Mouse (Mus musculus): ENCODE measurements around the gene Ufsp2. TPM values are rescaled to one million over a fixed set of nuclear protein-coding genes. Genes with fewer than 3 reads are reported as not detected.
A peak's percentile ranks its signal among the peaks of the same experiment; 100 is the strongest.

The Ufsp2 gene
- 50.0 and 51.7 TPM in 2 replicates for polyA plus RNA-seq (2015; fragmentation: Nextera tagmentation; extraction: Ambion mirVana)

GRCm38 (mm10) chr8:45975126-45975836, at the start of gene Ufsp2, which contains the start of gene 1700029J07Rik:
Gene Ufsp2 (plus strand): TSS chr8:45975528.
Gene 1700029J07Rik (minus strand): TSS chr8:45975252.
- under 1% methylated on average over 57 of the region's 57 CpGs for WGBS
- peak; percentile 96 for ATAC-seq (replicated peaks; ENCODE audit: insufficient number of reproducible peaks, insufficient read depth, low FRiP score, low read depth)
- H3K4me1 ChIP-seq (replicated peaks): peaks cover 13% of the 10 kb centered on the region
- no peaks in the 10 kb centered on the region for H3K9me3 ChIP-seq (replicated peaks)
- H3K9ac ChIP-seq: peak within 1 kb of the TSS; percentile 64
- peaks cover 15% of the 10 kb centered on the region; the same call in 1 of the 2 replicates for H3K36me3 ChIP-seq
- H3K27ac ChIP-seq: peak within 1 kb of the TSS; percentile 78
- H3K27me3 ChIP-seq: no peaks in the 10 kb centered on the region
- H3K4me2 ChIP-seq: peak within 1 kb of the TSS; percentile 68
- H3K4me3 ChIP-seq: peak within 1 kb of the TSS; percentile 59

GRCm38 (mm10) chr8:45934582-45935014, 40.7 kb upstream of the Ufsp2 start, which contains the start of gene Ccdc110:
Gene Ccdc110 (plus strand): TSS chr8:45934619.
- Histone ChIP-seq H3K9me3 (replicated peaks) (no peaks in the 10 kb centered on the region), H3K36me3 (no peaks in the 10 kb centered on the region), H3K4me1 (replicated peaks) (peaks cover 8% of the 10 kb centered on the region), H3K27me3 (no peaks in the 10 kb centered on the region), H3K9ac (0 out of 2 replicates have a peak within 1 kb of the TSS, but pooled peaks have one; percentile 21), H3K4me2 (peak within 1 kb of the TSS; percentile 59), H3K27ac (no peak within 1 kb of the TSS), H3K4me3 (peak within 1 kb of the TSS; percentile 43)
- WGBS: 9% methylated on average over 23 of the region's 23 CpGs
- ATAC-seq (replicated peaks; ENCODE audit: insufficient number of reproducible peaks, insufficient read depth, low FRiP score, low read depth): peak; percentile 82

GRCm38 (mm10) chr8:45936986-45937385, 38.3 kb upstream of the Ufsp2 start:
- no peak overlapping the region for H3K27ac ChIP-seq
- 83% methylated on average over 9 of the region's 9 CpGs for WGBS

GRCm38 (mm10) chr8:45946283-45946682, 29.0 kb upstream of the Ufsp2 start:
- ATAC-seq (replicated peaks; ENCODE audit: insufficient number of reproducible peaks, insufficient read depth, low FRiP score, low read depth): no peak
- no peaks in the 10 kb centered on the region for H3K9me3 ChIP-seq (replicated peaks)
- H3K36me3 ChIP-seq: no peaks in the 10 kb centered on the region
- H3K9ac ChIP-seq: no peak overlapping the region
- H3K4me2 ChIP-seq: no peak overlapping the region
- WGBS: 85% methylated on average over 4 of the region's 4 CpGs
- H3K27me3 ChIP-seq: no peaks in the 10 kb centered on the region
- no peak overlapping the region for H3K4me3 ChIP-seq
- no peaks in the 10 kb centered on the region; the same call in 1 of the 2 replicates for H3K4me1 ChIP-seq (replicated peaks)
- no peak overlapping the region for H3K27ac ChIP-seq

More at GRCm38 (mm10) chr8:45936986-45937385, 38.3 kb upstream of the Ufsp2 start:
- no peak overlapping the region for H3K4me2 ChIP-seq
- no peaks in the 10 kb centered on the region for H3K36me3 ChIP-seq
- ATAC-seq (replicated peaks; ENCODE audit: insufficient number of reproducible peaks, insufficient read depth, low FRiP score, low read depth): no peak
- H3K4me1 ChIP-seq (replicated peaks): peaks cover 5% of the 10 kb centered on the region
- no peaks in the 10 kb centered on the region for H3K27me3 ChIP-seq
- no peak overlapping the region for H3K4me3 ChIP-seq
- H3K9ac ChIP-seq: no peak overlapping the region
- H3K9me3 ChIP-seq (replicated peaks): no peaks in the 10 kb centered on the region

GRCm38 (mm10) chr8:45950622-45951021, 24.7 kb upstream of the Ufsp2 start:
- Histone ChIP-seq H3K4me3 (no peak overlapping the region), H3K9ac (no peak overlapping the region), H3K4me2 (no peak overlapping the region), H3K4me1 (replicated peaks) (no peaks in the 10 kb centered on the region), H3K36me3 (no peaks in the 10 kb centered on the region), H3K9me3 (replicated peaks) (no peaks in the 10 kb centered on the region), H3K27ac (no peak overlapping the region), H3K27me3 (no peaks in the 10 kb centered on the region)
- ATAC-seq (replicated peaks; ENCODE audit: insufficient number of reproducible peaks, insufficient read depth, low FRiP score, low read depth): no peak
- 55% methylated on average over 2 of the region's 2 CpGs for WGBS

GRCm38 (mm10) chr8:45970894-45971293, 4.4 kb upstream of the Ufsp2 start:
- no peak overlapping the region for H3K9ac ChIP-seq
- peaks cover 8% of the 10 kb centered on the region for H3K4me1 ChIP-seq (replicated peaks)
- H3K4me3 ChIP-seq: no peak overlapping the region
- no peak overlapping the region for H3K27ac ChIP-seq
- no peak overlapping the region for H3K4me2 ChIP-seq
- no peaks in the 10 kb centered on the region for H3K9me3 ChIP-seq (replicated peaks)
- no peaks in the 10 kb centered on the region; the same call in 1 of the 2 replicates for H3K36me3 ChIP-seq
- H3K27me3 ChIP-seq: no peaks in the 10 kb centered on the region
- 92% methylated on average over 12 of the region's 12 CpGs for WGBS
- no peak for ATAC-seq (replicated peaks; ENCODE audit: insufficient number of reproducible peaks, insufficient read depth, low FRiP score, low read depth)

GRCm38 (mm10) chr8:45973988-45974505, 1.3 kb upstream of the Ufsp2 start:
- Histone ChIP-seq H3K4me2 (peak overlapping the region; percentile 68), H3K9me3 (replicated peaks) (no peaks in the 10 kb centered on the region), H3K4me3 (peak overlapping the region; percentile 59; the same call in 1 of the 2 replicates), H3K4me1 (replicated peaks) (peaks cover 13% of the 10 kb centered on the region), H3K36me3 (peaks cover 8% of the 10 kb centered on the region; the same call in 1 of the 2 replicates), H3K27me3 (no peaks in the 10 kb centered on the region), H3K27ac (no peak overlapping the region; the same call in 1 of the 2 replicates), H3K9ac (no peak overlapping the region)
- ATAC-seq (replicated peaks; ENCODE audit: insufficient number of reproducible peaks, insufficient read depth, low FRiP score, low read depth): no peak
- WGBS: 68% methylated on average over 8 of the region's 8 CpGs

GRCm38 (mm10) chr8:45975837-45976468, 625 bp downstream of the Ufsp2 start:
- Histone ChIP-seq H3K36me3 (peaks cover 20% of the 10 kb centered on the region; the same call in 1 of the 2 replicates), H3K27me3 (no peaks in the 10 kb centered on the region), H3K4me3 (peak overlapping the region; percentile 59), H3K4me2 (peak overlapping the region; percentile 68), H3K9ac (peak overlapping the region; percentile 64), H3K4me1 (replicated peaks) (peaks cover 13% of the 10 kb centered on the region), H3K27ac (peak overlapping the region; percentile 13; the same call in 1 of the 2 replicates), H3K9me3 (replicated peaks) (no peaks in the 10 kb centered on the region)
- WGBS: 53% methylated on average over 11 of the region's 11 CpGs
- 0 out of 2 replicates have a peak, but pooled peaks have one; percentile 4 for ATAC-seq (replicated peaks; ENCODE audit: insufficient number of reproducible peaks, insufficient read depth, low FRiP score, low read depth)

- 65% methylated on average over 3 of the region's 3 CpGs for WGBS
- H3K27me3 ChIP-seq: no peaks in the 10 kb centered on the region
- H3K4me2 ChIP-seq: no peak overlapping the region
- H3K27ac ChIP-seq: no peak overlapping the region
- H3K36me3 ChIP-seq: peaks cover 34% of the 10 kb centered on the region
- H3K4me1 ChIP-seq (replicated peaks): no peaks in the 10 kb centered on the region
- H3K9ac ChIP-seq: no peak overlapping the region
- H3K4me3 ChIP-seq: no peak overlapping the region
- H3K9me3 ChIP-seq (replicated peaks): no peaks in the 10 kb centered on the region
- ATAC-seq (replicated peaks; ENCODE audit: insufficient number of reproducible peaks, insufficient read depth, low FRiP score, low read depth): no peak
Observed at GRCm38 (mm10) chr8:45986665-45987064, 11.3 kb downstream of the Ufsp2 start.

GRCm38 (mm10) chr8:45988189-45988588, 12.9 kb downstream of the Ufsp2 start:
- no peak overlapping the region for H3K4me3 ChIP-seq
- H3K9ac ChIP-seq: no peak overlapping the region
- no peaks in the 10 kb centered on the region for H3K27me3 ChIP-seq
- no peak overlapping the region for H3K27ac ChIP-seq
- no peak overlapping the region for H3K4me2 ChIP-seq
- ATAC-seq (replicated peaks; ENCODE audit: insufficient number of reproducible peaks, insufficient read depth, low FRiP score, low read depth): no peak
- WGBS: 52% methylated on average over 2 of the region's 2 CpGs
- H3K36me3 ChIP-seq: peaks cover 32% of the 10 kb centered on the region
- H3K9me3 ChIP-seq (replicated peaks): no peaks in the 10 kb centered on the region
- no peaks in the 10 kb centered on the region for H3K4me1 ChIP-seq (replicated peaks)

- peaks cover 34% of the 10 kb centered on the region for H3K36me3 ChIP-seq
- H3K27ac ChIP-seq: no peak overlapping the region
- no peaks in the 10 kb centered on the region for H3K27me3 ChIP-seq
- no peaks in the 10 kb centered on the region for H3K9me3 ChIP-seq (replicated peaks)
- H3K4me2 ChIP-seq: no peak overlapping the region
- no peak for ATAC-seq (replicated peaks; ENCODE audit: insufficient number of reproducible peaks, insufficient read depth, low FRiP score, low read depth)
- no peaks in the 10 kb centered on the region for H3K4me1 ChIP-seq (replicated peaks)
- 84% methylated on average over 4 of the region's 4 CpGs for WGBS
- no peak overlapping the region for H3K9ac ChIP-seq
- no peak overlapping the region for H3K4me3 ChIP-seq
Observed at GRCm38 (mm10) chr8:45990631-45991310, 15.4 kb downstream of the Ufsp2 start.
